Mouse (Mus musculus): ENCODE measurements around the gene Fbxo3. TPM values are rescaled to one million over a fixed set of nuclear protein-coding genes. Genes with fewer than 3 reads are reported as not detected.
A peak's percentile ranks its signal among the peaks of the same experiment; 100 is the strongest.

The Fbxo3 gene
- polyA plus RNA-seq, 1 experiment: 27.4 TPM

DNA sequence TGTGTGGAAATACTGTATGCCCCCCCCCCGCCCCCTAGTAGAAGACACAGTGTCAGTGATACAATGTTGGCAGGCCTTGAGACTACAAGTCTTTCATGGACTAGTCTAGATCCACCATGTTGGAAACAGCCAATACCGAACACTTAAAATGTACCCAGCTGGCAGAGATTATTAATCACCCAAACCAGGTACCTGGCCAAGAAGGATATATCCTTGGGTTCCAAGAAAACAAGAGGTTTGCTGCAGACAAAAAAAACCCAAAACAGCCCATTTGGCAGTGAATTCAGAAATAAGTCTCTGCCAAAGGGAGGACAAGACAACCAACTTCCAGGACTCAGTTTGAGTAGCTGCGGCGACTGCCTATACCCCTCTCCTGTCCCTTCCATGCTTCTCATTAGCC, 2.9 kb upstream of the Fbxo3 start:
- no peak for TF ChIP-seq CTCF (IDR thresholded peaks at IDR 0.05; ENCODE audit: control insufficient read depth, insufficient read depth, insufficient replicate concordance, low read depth, low read length)
- no peak for TF ChIP-seq POLR2A (IDR thresholded peaks at IDR 0.05; ENCODE audit: control insufficient read depth, low read depth, low read length)
- Histone ChIP-seq H3K27me3 (ENCODE audit: control insufficient read depth, insufficient read depth, low read length) (no peaks in the 10 kb centered on the region), H3K4me3 (ENCODE audit: control insufficient read depth, low read depth, low read length) (no peak overlapping the region), H3K4me1 (ENCODE audit: control insufficient read depth, insufficient read depth, low read length) (peaks cover 7% of the 10 kb centered on the region), H3K36me3 (ENCODE audit: control insufficient read depth, insufficient read depth, low read length) (peaks cover 2% of the 10 kb centered on the region), H3K27ac (ENCODE audit: control insufficient read depth, insufficient read depth, low read depth, low read length) (no peak overlapping the region)

DNA sequence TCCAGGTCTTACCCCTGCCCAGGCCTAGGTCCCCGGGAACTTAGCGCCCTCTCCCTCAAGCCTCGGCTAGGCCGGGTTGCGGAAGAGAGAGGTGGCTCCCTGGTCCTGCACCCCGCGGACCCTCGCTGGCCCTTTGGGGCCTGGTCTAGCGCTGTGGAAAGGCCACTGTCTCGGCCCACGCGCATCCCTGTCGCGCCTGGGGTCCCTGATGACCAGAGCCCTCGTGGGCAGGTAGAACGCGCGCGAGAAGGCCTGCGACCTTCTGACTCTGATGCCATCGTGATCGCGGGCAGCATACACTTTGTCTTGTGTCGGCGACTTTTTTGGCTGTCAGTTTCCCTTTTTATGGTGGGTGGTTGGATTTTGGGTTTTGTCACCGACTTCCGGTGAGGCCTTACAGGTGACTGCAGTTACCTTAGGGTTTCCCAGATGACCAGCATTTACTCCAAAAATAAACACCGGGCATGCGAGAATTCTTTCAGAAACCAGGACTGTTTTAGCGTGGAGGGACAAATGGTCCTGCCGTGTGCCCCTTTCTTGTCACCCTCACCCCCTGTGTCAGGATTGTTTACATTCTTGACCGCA, 710 bp downstream of the Fbxo3 start, which contains the start of gene 4931422A03Rik:
4931422A03Rik (minus strand) TSS at position 223 of the 585 bp plus-strand sequence.
- TF ChIP-seq POLR2A (IDR thresholded peaks at IDR 0.05; ENCODE audit: control insufficient read depth, low read depth, low read length): peak; percentile 34; the same call in 1 of the 2 replicates
- no peak for TF ChIP-seq CTCF (IDR thresholded peaks at IDR 0.05; ENCODE audit: control insufficient read depth, insufficient read depth, insufficient replicate concordance, low read depth, low read length)
- peaks cover 7% of the 10 kb centered on the region for H3K4me1 ChIP-seq (ENCODE audit: control insufficient read depth, insufficient read depth, low read length)
- peaks cover 2% of the 10 kb centered on the region for H3K36me3 ChIP-seq (ENCODE audit: control insufficient read depth, insufficient read depth, low read length)
- H3K4me3 ChIP-seq (ENCODE audit: control insufficient read depth, low read depth, low read length): peak within 1 kb of the TSS; percentile 99
- peak within 1 kb of the TSS; percentile 97 for H3K27ac ChIP-seq (ENCODE audit: control insufficient read depth, insufficient read depth, low read depth, low read length)
- H3K27me3 ChIP-seq (ENCODE audit: control insufficient read depth, insufficient read depth, low read length): no peaks in the 10 kb centered on the region

- peaks cover 3% of the 10 kb centered on the region for H3K36me3 ChIP-seq (ENCODE audit: control insufficient read depth, insufficient read depth, low read length)
- no peak overlapping the region for H3K27ac ChIP-seq (ENCODE audit: control insufficient read depth, insufficient read depth, low read depth, low read length)
- H3K4me3 ChIP-seq (ENCODE audit: control insufficient read depth, low read depth, low read length): no peak overlapping the region
- peaks cover 7% of the 10 kb centered on the region for H3K4me1 ChIP-seq (ENCODE audit: control insufficient read depth, insufficient read depth, low read length)
- TF ChIP-seq POLR2A (IDR thresholded peaks at IDR 0.05; ENCODE audit: control insufficient read depth, low read depth, low read length) (no peak), CTCF (IDR thresholded peaks at IDR 0.05; ENCODE audit: control insufficient read depth, insufficient read depth, insufficient replicate concordance, low read depth, low read length) (no peak)
- H3K27me3 ChIP-seq (ENCODE audit: control insufficient read depth, insufficient read depth, low read length): no peaks in the 10 kb centered on the region
Measured at GRCm38 (mm10) chr2:104029074-104029473, 1.6 kb downstream of the Fbxo3 start.

DNA sequence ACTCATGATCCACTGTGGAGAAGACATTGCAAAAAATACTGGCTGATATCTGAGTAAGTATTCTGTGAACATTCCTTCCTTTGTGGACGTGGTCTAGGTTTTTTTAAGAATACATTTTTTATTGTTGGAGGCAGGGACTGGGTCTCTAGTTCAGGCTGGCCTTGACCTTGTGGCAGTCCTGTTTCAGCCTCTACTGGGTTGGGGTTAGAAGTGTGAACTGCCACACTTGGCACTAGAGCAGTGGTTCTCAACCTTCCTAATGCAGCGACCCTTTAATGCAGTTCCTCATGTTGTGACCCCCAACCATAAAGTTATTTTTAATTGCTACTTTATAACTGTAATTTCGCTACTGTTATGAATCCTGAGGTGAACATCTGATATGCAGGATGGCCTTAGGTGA, 2.9 kb downstream of the Fbxo3 start:
- no peaks in the 10 kb centered on the region for H3K27me3 ChIP-seq (ENCODE audit: control insufficient read depth, insufficient read depth, low read length)
- no peak overlapping the region for H3K4me3 ChIP-seq (ENCODE audit: control insufficient read depth, low read depth, low read length)
- no peak for TF ChIP-seq CTCF (IDR thresholded peaks at IDR 0.05; ENCODE audit: control insufficient read depth, insufficient read depth, insufficient replicate concordance, low read depth, low read length)
- TF ChIP-seq POLR2A (IDR thresholded peaks at IDR 0.05; ENCODE audit: control insufficient read depth, low read depth, low read length): no peak
- peaks cover 5% of the 10 kb centered on the region for H3K36me3 ChIP-seq (ENCODE audit: control insufficient read depth, insufficient read depth, low read length)
- H3K4me1 ChIP-seq (ENCODE audit: control insufficient read depth, insufficient read depth, low read length): peaks cover 7% of the 10 kb centered on the region
- H3K27ac ChIP-seq (ENCODE audit: control insufficient read depth, insufficient read depth, low read depth, low read length): no peak overlapping the region

GRCm38 (mm10) chr2:104032056-104032455, 4.5 kb downstream of the Fbxo3 start:
- Histone ChIP-seq H3K27me3 (ENCODE audit: control insufficient read depth, insufficient read depth, low read length) (no peaks in the 10 kb centered on the region), H3K36me3 (ENCODE audit: control insufficient read depth, insufficient read depth, low read length) (peaks cover 6% of the 10 kb centered on the region), H3K27ac (ENCODE audit: control insufficient read depth, insufficient read depth, low read depth, low read length) (no peak overlapping the region), H3K4me1 (ENCODE audit: control insufficient read depth, insufficient read depth, low read length) (peaks cover 7% of the 10 kb centered on the region), H3K4me3 (ENCODE audit: control insufficient read depth, low read depth, low read length) (no peak overlapping the region)
- TF ChIP-seq CTCF (IDR thresholded peaks at IDR 0.05; ENCODE audit: control insufficient read depth, insufficient read depth, insufficient replicate concordance, low read depth, low read length): no peak
- TF ChIP-seq POLR2A (IDR thresholded peaks at IDR 0.05; ENCODE audit: control insufficient read depth, low read depth, low read length): no peak

GRCm38 (mm10) chr2:104034832-104035472, 7.4 kb downstream of the Fbxo3 start:
- H3K27me3 ChIP-seq (ENCODE audit: control insufficient read depth, insufficient read depth, low read length): no peaks in the 10 kb centered on the region
- TF ChIP-seq CTCF (IDR thresholded peaks at IDR 0.05; ENCODE audit: control insufficient read depth, insufficient read depth, insufficient replicate concordance, low read depth, low read length) (peak; percentile 45; the same call in 1 of the 2 replicates), POLR2A (IDR thresholded peaks at IDR 0.05; ENCODE audit: control insufficient read depth, low read depth, low read length) (no peak)
- no peaks in the 10 kb centered on the region for H3K4me1 ChIP-seq (ENCODE audit: control insufficient read depth, insufficient read depth, low read length)
- no peak overlapping the region for H3K4me3 ChIP-seq (ENCODE audit: control insufficient read depth, low read depth, low read length)
- no peak overlapping the region for H3K27ac ChIP-seq (ENCODE audit: control insufficient read depth, insufficient read depth, low read depth, low read length)
- peaks cover 5% of the 10 kb centered on the region for H3K36me3 ChIP-seq (ENCODE audit: control insufficient read depth, insufficient read depth, low read length)

- H3K27me3 ChIP-seq (ENCODE audit: control insufficient read depth, insufficient read depth, low read length): no peaks in the 10 kb centered on the region
- H3K4me1 ChIP-seq (ENCODE audit: control insufficient read depth, insufficient read depth, low read length): no peaks in the 10 kb centered on the region
- no peak overlapping the region for H3K27ac ChIP-seq (ENCODE audit: control insufficient read depth, insufficient read depth, low read depth, low read length)
- peaks cover 5% of the 10 kb centered on the region for H3K36me3 ChIP-seq (ENCODE audit: control insufficient read depth, insufficient read depth, low read length)
- TF ChIP-seq CTCF (IDR thresholded peaks at IDR 0.05; ENCODE audit: control insufficient read depth, insufficient read depth, insufficient replicate concordance, low read depth, low read length) (no peak), POLR2A (IDR thresholded peaks at IDR 0.05; ENCODE audit: control insufficient read depth, low read depth, low read length) (no peak)
- H3K4me3 ChIP-seq (ENCODE audit: control insufficient read depth, low read depth, low read length): no peak overlapping the region
Measured at GRCm38 (mm10) chr2:104035595-104035994, 8.1 kb downstream of the Fbxo3 start.

Measured in testis, adult 2 months (tissue).